Mouse (Mus musculus): ENCODE results near the gene Shank2. TPM values are rescaled to one million over a fixed set of nuclear protein-coding genes. Genes with fewer than 3 reads are reported as not detected.

Shank2 gene
- total and polyA plus RNA-seq, 3 experiments = not detected

DNA sequence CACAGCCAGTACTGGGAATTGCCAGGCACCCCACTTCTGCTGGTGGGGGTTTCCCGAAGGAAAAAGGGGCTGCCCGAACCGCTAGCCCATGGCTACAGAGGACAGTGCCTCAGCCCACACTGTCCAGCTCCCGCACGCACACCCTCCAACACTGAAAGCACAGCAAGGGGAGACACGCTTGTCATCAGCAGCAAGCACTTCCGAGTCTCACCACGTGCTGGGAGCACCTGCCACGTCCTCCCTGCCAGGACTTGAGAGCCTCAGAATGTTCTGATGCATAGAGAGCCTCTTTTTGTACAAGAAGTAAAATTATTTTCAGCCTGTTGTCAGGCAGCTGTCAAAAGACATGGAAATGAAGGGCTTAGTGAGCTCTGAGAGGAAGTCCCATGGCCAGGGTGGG is 169.0 kb downstream of the Shank2 start:
- peak overlapping the region; percentile 29 for H3K4me2 ChIP-seq (ENCODE audit: insufficient read depth, low read depth, poor library complexity, severe bottlenecking)
- peaks cover 13 to 23% of the 10 kb centered on the region in 2 experiments; a peak in 3 of 4 replicates for H3K4me1 ChIP-seq (ENCODE audit: control insufficient read depth in 1 of 2, insufficient read depth in 2 of 2)
- TF ChIP-seq BHLHE40 (IDR thresholded peaks at IDR 0.05; ENCODE audit: low read depth, low read length) = peak; percentile 93
- peak; percentile 30; the same call in 1 of the 2 replicates for TF ChIP-seq USF1 (IDR thresholded peaks at IDR 0.05; ENCODE audit: low read depth, low read length)
- 0 out of 2 replicates have a peak, but pooled peaks have one; percentile 53 for TF ChIP-seq MXI1 (IDR thresholded peaks at IDR 0.05; ENCODE audit: low read depth, low read length)
- TF ChIP-seq RCOR1 (conservative IDR thresholded peaks at IDR 0.05; ENCODE audit: low read depth, low read length) = no peak
- TF ChIP-seq USF2 (conservative IDR thresholded peaks at IDR 0.05; ENCODE audit: low read depth, low read length) = no peak
- peak; percentile 43; the same call in 1 of the 2 replicates for TF ChIP-seq TCF12 (IDR thresholded peaks at IDR 0.05; ENCODE audit: low read depth, low read length)
- TF ChIP-seq MEF2A (IDR thresholded peaks at IDR 0.05; ENCODE audit: borderline replicate concordance, low read depth, low read length) = no peak; the same call in 1 of the 2 replicates
- no peak for TF ChIP-seq NRF1 (IDR thresholded peaks at IDR 0.05; ENCODE audit: low read depth, low read length)
- no peak for TF ChIP-seq SIN3A (IDR thresholded peaks at IDR 0.05; ENCODE audit: low read length)
- TF ChIP-seq MAX (IDR thresholded peaks at IDR 0.05; ENCODE audit: low read length) = peak; percentile 91
- no peak for TF ChIP-seq MYC (IDR thresholded peaks at IDR 0.05; ENCODE audit: low read depth, low read length)
- TF ChIP-seq E2F4 (IDR thresholded peaks at IDR 0.05; ENCODE audit: insufficient replicate concordance, low read depth, low read length) = no peak
- TF ChIP-seq ELF1 (IDR thresholded peaks at IDR 0.05; ENCODE audit: low read depth, low read length) = peak; percentile 51; the same call in 1 of the 2 replicates
- no peak for TF ChIP-seq ZNF384 (IDR thresholded peaks at IDR 0.05; ENCODE audit: low read depth, low read length)
- no peak for TF ChIP-seq POLR2A (IDR thresholded peaks at IDR 0.05; ENCODE audit: low read depth, low read length)
- no peak for TF ChIP-seq TBP (conservative IDR thresholded peaks at IDR 0.05; ENCODE audit: low read depth, low read length)
- no peak for TF ChIP-seq UBTF (IDR thresholded peaks at IDR 0.05; ENCODE audit: low read depth, low read length)
- TF ChIP-seq ZC3H11A (IDR thresholded peaks at IDR 0.05; ENCODE audit: low read depth, low read length) = no peak
- TF ChIP-seq RAD21 (IDR thresholded peaks at IDR 0.05; ENCODE audit: low read depth, low read length) = no peak
- no peak for TF ChIP-seq JUND (conservative IDR thresholded peaks at IDR 0.05; ENCODE audit: low read depth, low read length)
- TF ChIP-seq IRF4 (IDR thresholded peaks at IDR 0.05; ENCODE audit: low read depth, low read length) = no peak
- no peak for TF ChIP-seq ZMIZ1 (IDR thresholded peaks at IDR 0.05; ENCODE audit: low read depth, low read length)
- no peak for TF ChIP-seq JUN (IDR thresholded peaks at IDR 0.05; ENCODE audit: insufficient read depth, low read depth, low read length)
- no peak for TF ChIP-seq EP300 (IDR thresholded peaks at IDR 0.05; ENCODE audit: low read length)
- TF ChIP-seq PAX5 (IDR thresholded peaks at IDR 0.05; ENCODE audit: low read length) = no peak
- no peak for TF ChIP-seq CHD1 (IDR thresholded peaks at IDR 0.05; ENCODE audit: low read depth, low read length)
- no peak for TF ChIP-seq ZKSCAN1 (IDR thresholded peaks at IDR 0.05; ENCODE audit: borderline replicate concordance, low read depth, low read length)
- TF ChIP-seq HCFC1 (IDR thresholded peaks at IDR 0.05; ENCODE audit: low read depth, low read length) = no peak
- TF ChIP-seq ETS1 (conservative IDR thresholded peaks at IDR 0.05; ENCODE audit: low read depth, low read length) = peak; percentile 58
- no peak for TF ChIP-seq CTCF (conservative IDR thresholded peaks at IDR 0.05 in 1 of 2, IDR thresholded peaks at IDR 0.05 in 1 of 2; ENCODE audit: low read depth in 2 of 2, low read length in 2 of 2)
- no peak for TF ChIP-seq MAZ (IDR thresholded peaks at IDR 0.05; ENCODE audit: low read depth, low read length)
- no peak for TF ChIP-seq SMC3 (IDR thresholded peaks at IDR 0.05; ENCODE audit: low read depth, low read length)
- no peak for TF ChIP-seq GABPA (IDR thresholded peaks at IDR 0.05; ENCODE audit: insufficient replicate concordance, low read depth, low read length)
- TF ChIP-seq POLR2AphosphoS2 (IDR thresholded peaks at IDR 0.05; ENCODE audit: low read depth, low read length) = no peak
- TF ChIP-seq NELFE (IDR thresholded peaks at IDR 0.05; ENCODE audit: low read depth, low read length) = no peak
- TF ChIP-seq MAFK (IDR thresholded peaks at IDR 0.05; ENCODE audit: insufficient replicate concordance, low read length) = no peak
- TF ChIP-seq KAT2A (IDR thresholded peaks at IDR 0.05; ENCODE audit: insufficient replicate concordance, low read length) = no peak
- TF ChIP-seq CHD2 (IDR thresholded peaks at IDR 0.05; ENCODE audit: low read length) = no peak
- H3K36me3 ChIP-seq (replicated peaks in 1 of 2; ENCODE audit: control insufficient read depth in 1 of 2, insufficient read depth in 1 of 2, low read length in 1 of 2) = no peaks in the 10 kb centered on the region
- H3K27me3 ChIP-seq (replicated peaks) = peaks cover 81% of the 10 kb centered on the region
- DNase-seq (ENCODE audit: extremely low read depth) = peak; percentile 21
- H3K27ac ChIP-seq (ENCODE audit: insufficient read depth, low read depth) = peak overlapping the region; percentile 32
- in situ Hi-C loops (cut with MboI; ENCODE audit: low pct_ligation_motif_present, low pct_unique_long_range_greater_than_20kb, low sequenced_read_pairs) = no loop called here
- H3K4me3 ChIP-seq (replicated peaks in 1 of 3; ENCODE audit: low read depth in 2 of 3, low read length in 2 of 3, poor library complexity in 1 of 3) = no peak overlapping the region
- no peaks in the 10 kb centered on the region for H3K79me2 ChIP-seq (replicated peaks; ENCODE audit: control insufficient read depth, extremely low read depth, insufficient read depth, poor library complexity, severe bottlenecking)
- H3K9me3 ChIP-seq (replicated peaks; ENCODE audit: low read length) = no peaks in the 10 kb centered on the region
- dilution Hi-C loops (cut with MboI; ENCODE audit: extremely low pct_ligation_motif_present, extremely low pct_unique_long_range_greater_than_20kb, low sequenced_read_pairs) = no loop called here
- no peak overlapping the region for H3K9ac ChIP-seq (ENCODE audit: insufficient read depth, low read depth)
